Mouse (Mus musculus) erythroblast, embryonic 14.5 days (primary cell): ENCODE data around the gene Hnrnph1.

Source experiments
- GATA1 ChIP-seq: IDR thresholded peaks from 2 replicates; pipeline ENCODE4 v1.6.1; 2012; ENCODE audit warnings: low read length, inconsistent platforms, mixed read lengths
- TAL1 ChIP-seq: IDR thresholded peaks from 3 replicates; pipeline ENCODE4 v1.6.1; 2012; ENCODE audit warnings: low read length, inconsistent platforms, mixed read lengths

DNA sequence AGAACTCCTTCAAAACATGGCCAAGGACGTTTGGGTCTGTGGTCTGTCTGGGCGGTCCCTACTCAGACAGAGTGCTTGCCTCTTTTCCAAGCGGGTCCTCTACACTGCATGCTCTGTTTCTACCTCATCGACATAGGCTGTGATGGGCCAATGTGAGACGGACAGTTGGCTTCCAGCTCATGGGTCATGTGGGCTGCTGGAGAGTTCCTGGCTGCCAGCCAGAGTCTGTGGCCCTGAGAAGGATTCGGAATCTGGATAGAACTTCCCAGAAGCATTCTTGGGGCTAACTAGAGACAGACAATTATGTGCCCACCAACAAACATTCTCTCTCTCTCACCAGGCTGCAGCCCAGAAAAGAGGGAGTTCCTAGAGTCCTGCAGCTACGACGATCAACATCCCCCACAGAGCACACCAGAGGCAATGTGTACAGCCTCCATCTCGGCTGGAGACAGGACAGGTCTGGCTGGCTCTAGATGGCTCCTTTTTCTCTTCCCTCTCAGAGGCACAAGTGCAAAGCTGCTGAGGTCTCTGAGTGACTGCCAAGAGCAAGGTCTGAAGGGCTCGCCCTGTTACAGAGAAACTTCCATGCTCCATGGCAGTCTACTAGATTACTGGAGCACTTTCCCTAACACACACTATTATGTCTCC is 26.7 kb downstream of the Hnrnph1 start:
- TF ChIP-seq GATA1 (no peak), TAL1 (no peak)
